Mouse (Mus musculus) lung, postnatal 36 days (tissue): ENCODE data around the gene Kcnd1.
A peak's percentile ranks its signal among the peaks of the same experiment; 100 is the strongest.
"Not testable (repeated sequence)": the region's sequence is repeated elsewhere in the genome, so short reads cannot be mapped to it uniquely, and the experiment has no call there.

Experiments
- DNase-seq: peaks from one replicate; pipeline ENCODE4 v3.0.0; 2022; ENCODE audit warnings: mixed read lengths

Kcnd1 gene

DNA sequence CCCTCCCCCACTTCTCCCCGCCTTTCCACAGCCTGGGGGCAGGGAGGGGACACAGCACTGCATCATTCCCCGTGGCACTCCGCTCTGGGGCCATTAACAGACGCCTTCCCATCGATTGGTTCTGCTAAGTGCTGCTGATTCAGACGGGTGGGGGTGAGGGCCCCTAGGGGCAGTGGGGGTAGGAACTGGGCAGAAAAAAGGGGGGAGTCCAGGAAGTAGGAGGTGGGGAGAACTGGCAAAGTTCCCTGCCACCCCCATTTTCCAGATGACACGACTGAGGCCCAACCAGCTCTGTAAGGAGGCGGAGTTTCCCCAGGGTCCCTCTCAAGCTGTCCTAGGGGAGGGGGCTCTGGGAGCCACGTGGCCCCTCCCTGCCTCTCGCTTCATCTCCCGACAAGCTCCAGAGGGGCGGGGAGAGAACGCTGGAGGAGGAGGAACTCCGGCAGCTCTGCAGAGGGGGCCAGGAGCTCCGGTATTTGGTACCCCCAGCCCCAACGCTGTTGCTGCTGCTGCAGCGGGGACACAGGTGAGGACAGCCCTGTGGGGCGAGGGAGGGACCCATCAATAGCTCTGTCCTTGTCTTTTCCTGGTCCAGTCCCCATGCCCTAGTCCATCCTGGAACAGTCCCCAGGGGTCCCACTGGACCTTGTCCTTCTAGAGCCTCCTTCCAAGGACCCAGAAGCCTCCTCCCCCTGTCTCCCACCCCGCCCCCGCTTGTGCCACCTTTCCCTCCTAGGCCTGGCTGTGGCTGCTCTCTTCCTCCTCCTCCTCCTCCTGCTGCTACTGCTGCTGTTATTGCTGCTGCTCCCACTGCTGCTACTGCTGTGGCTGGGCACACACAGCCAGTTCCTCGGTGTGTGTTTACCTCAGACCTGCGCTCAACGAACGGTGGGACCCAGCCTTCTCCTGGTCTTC, at the start of gene Kcnd1:
Gene Kcnd1 (plus strand): TSS at position 425 of the 915 bp plus-strand sequence.
- no peak for DNase-seq

GRCm38 (mm10) chrX:7772766-7773165, 49.3 kb upstream of the Kcnd1 start:
- DNase-seq: peak; percentile 46

GRCm38 (mm10) chrX:7775501-7776205, 46.4 kb upstream of the Kcnd1 start:
- no peak for DNase-seq

- DNase-seq: peak; percentile 73
Measured at GRCm38 (mm10) chrX:7776329-7777082, 45.6 kb upstream of the Kcnd1 start.

DNA sequence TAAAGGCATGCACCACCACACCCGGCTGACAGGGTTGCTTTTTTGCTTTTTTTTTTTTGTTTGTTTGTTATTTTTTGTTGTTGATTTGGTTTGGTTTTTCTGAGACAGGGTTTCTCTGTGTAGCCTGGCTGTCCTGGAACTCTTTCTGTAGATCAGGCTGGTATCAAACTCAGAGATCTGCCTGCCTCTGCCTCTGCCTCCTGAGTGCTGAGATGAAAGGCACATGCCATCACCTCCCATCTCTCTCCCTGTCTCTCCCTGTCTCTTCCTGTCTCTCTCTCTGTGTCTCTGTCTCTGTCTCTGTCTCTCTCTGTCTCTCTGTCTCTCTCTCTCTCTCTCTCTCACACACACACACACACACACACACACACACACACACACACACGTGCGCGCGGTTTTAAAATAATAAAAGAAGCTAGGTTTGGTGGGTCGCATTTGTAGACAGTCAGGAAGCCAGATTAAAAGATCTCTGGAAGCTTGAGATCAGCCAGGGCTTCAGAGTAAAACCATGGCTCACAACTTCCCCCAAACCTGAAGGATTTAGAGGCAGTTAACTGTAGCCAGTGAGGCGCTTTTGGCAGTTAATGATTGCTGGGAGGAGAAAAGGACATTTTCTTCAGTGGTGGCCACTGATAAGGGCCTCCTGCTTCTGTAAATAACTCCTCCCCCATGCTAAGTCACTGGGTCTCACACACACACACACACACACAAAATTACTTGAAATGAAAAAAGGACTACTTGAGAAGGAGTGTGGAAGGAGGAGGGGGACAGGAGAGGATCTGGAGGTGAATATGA, 43.4 kb upstream of the Kcnd1 start:
- DNase-seq: no peak

DNA sequence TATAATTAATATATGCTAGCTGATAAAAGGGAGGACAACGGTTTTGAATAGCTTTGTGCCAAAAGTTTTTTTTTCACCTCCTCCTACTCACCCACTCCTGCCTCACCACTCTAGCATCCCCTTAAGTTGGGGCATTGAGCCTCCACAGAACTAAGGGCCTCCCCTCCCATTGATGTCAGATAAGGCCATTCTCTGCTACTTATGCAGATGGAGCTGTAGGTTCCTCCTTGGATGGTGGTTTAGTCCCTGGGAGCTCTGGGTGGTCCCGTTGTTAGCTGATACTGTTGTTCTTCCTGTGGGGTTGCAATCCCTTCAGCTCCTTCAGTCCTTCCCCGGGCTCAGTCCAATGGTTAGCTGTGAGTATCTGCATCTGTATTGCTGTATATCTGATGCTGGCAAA, 42.8 kb upstream of the Kcnd1 start:
- no peak for DNase-seq

DNA sequence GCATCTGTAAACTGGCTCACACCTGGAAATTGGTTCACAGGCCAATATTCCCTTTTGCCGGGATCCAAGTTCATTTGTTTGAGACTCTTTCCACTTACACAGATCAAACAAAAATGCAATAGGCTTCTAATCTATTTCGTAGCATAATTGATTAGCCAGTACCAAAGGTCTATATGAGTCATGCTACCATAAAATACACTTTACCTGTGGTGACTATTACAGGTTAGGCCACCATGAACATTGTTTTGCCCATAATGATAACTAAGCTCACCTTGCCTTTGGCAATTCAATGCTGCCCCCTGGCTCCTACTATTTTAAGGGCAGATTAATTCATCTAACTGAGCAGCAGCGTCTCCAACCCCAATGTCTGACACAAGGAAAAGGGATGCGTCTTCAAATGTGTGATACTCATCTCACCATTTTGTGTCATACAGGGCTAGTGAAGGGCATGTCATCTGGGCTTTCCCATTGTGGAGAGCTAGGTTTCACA, 39.4 kb upstream of the Kcnd1 start:
- no peak for DNase-seq

DNA sequence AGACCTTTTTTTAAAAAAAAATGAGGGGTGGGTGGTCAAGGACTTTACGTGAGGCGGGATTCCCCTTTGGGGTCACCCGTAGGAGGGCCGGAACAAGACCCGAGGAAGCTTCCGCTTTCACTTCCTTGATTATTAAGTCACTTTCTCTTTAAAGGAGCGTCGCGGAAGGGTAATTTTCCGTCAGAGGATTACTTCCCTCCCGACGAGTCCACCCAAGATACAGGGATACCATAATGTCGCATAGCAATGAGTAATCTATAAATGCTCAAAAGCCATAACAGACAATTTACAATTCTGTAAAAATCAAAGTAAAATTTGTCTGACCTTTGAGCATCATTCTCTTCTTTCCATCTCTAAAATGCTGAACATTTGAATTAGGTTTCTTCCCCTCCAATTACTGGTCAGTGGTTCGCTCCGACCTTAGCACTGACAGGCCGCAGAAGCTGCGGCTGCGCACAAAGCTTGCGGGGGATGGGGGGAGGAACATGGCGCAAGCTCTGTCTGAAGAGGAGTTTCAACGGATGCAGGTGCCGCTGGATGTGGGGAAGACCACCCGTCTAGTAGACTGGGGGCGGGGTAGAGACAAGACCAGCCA, 32.5 kb upstream of the Kcnd1 start, which contains the start of gene Gripap1:
Gene Gripap1 (plus strand): TSS at position 224 of the 595 bp plus-strand sequence.
- peak; percentile 88 for DNase-seq

DNA sequence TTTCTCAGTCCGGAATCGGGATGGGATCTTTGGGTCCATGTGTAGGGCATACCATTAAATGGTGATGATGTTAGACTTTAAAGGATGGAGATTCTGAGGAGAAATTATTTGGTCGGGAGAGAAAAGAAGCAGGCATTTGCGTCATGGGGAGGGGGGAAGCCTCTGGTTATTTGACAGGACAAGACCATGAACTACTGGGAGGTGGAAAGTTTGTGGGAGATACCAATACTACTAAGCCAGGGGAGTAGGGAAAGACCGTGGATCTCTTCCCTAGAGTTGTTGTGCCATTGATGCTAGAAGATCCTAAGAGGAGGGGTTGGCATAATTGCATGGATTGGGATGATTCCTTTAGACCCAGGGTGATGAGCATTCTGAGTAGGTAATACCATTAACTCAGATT, 31.8 kb upstream of the Kcnd1 start:
- DNase-seq: no peak

DNA sequence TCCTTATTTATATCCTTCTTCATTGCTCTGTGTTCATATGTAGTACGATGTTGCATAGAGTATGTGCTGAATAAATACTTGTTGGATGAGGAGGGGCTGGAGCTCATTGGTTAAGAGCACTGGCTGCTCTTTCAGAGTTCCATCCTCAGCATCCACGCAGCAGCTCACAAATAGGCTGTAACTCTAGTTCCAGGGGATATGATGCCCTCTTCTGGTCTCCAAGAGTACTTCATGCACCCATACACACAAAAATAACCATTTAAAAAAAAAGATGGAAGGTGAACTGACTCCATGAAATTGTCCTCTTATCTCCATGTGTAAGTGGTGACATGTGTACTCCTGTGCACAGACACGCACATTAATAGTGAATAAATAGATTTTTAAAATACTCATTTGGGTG, 28.7 kb upstream of the Kcnd1 start:
- peak; percentile 7 for DNase-seq

GRCm38 (mm10) chrX:7795016-7795415, 27.1 kb upstream of the Kcnd1 start:
- peak; percentile 32 for DNase-seq

DNA sequence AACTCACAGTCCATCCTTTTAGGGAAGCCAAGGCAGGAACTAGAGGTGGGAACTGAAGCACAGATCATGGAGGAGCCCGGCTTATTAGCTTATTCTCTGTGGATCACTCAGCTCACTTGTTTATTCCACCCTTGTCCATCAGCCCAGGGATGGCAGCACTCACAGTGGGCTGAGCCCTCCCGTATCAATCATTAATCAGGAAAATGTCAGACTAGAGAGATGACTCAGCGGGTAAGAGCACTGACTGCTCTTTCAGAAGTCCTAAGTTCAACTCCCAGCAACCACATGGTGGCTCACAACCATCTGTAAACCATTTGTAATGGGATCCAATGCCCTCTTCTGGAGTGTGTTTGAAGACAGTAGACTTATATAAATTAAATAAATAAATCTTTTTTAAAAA, 24.8 kb upstream of the Kcnd1 start:
- no peak for DNase-seq

- DNase-seq: not testable (repeated sequence)
Measured at GRCm38 (mm10) chrX:7802157-7802556, 19.9 kb upstream of the Kcnd1 start.

DNA sequence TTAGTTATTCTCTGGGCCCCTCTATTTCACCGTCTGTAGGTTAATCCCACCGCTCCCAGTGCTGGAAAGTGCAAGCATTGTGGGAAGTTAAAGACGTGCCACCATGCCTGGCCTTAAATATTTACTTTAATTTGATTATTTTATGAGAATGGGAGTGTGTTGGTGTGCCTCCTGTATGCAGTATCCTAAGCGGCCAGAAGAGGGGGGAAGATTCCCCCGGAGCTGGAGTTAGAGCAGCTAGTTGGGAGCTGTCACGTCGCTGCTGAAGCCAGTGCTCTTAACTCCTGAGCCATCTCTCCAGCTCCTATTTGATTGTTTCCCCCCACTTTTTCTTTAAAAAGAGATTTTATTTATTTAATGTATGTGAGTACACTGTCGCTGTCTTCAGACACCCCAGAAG, 7.1 kb upstream of the Kcnd1 start:
- peak; percentile 35 for DNase-seq

DNA sequence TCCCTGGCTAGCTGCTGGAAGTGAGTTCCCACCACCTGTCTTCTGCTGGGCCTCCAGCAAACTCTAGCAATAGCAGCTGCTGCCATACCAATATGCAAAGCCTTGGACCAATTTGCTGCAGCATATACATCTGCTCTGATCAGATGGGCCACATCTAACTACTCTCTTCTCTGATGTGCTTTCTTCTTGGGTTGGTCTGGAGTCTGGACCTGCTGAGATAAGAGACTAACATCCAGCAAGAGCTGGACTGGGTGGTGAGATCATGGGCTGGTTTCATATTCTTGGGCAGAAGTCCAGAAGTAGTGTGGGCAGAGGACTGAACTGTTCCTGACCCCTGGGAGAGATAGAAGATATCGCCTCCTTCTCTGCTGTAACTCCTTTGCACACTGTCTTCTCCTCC, 15.1 kb downstream of the Kcnd1 start:
- DNase-seq: no peak

- no peak for DNase-seq
Measured at GRCm38 (mm10) chrX:7840842-7841162, 18.7 kb downstream of the Kcnd1 start.

DNA sequence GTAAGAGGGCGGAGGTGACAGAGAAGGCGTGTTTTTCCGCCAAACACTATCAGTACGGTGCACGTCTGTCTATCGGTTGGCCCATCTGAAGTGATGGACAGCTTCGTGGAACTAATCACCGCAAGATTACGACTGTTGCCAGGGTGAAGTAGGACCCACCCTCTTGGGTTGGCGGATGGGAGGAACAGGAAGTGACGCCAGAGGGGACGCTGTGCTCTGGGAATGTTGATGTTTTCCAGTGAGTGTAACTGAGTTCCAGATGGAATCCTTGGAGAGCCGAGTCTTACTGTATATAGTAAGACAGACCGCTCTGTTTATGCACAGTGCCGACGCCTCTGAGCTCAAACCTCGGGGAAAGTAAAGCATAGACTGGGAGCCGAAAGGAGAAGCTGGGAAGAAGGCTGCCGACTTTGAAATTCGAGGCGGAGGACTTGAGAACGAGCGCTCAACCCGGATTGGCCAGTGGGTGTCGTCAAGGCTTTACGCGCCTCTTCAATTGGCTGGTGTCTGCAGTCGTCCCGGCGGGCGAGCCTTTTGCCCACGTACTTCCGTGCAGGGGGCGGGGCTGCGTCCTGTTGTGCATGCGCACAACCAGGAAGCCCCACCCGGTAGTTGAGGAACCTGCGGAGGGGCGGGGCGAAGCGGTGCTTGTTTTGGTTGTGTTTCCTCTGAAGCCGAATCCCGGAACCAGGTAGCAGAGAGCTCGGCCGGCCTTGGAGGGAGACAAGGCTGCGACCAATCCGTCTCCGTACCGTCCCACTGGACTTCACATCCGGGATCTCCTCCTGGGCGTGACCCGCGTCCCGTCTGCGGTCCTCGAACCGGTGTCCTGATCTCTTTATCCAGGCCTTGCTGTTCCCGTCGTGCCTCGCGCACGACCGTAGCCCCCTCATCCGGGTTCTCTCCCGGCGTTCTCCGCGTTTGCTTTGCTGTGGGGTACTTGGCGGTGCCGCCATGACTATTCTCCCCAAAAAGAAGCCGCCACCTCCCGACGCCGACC, 19.4 kb downstream of the Kcnd1 start, which contains the start of gene Otud5:
Gene Otud5 (plus strand): TSS at position 202 of the 1,000 bp plus-strand sequence.
- peak; percentile 97 for DNase-seq

DNA sequence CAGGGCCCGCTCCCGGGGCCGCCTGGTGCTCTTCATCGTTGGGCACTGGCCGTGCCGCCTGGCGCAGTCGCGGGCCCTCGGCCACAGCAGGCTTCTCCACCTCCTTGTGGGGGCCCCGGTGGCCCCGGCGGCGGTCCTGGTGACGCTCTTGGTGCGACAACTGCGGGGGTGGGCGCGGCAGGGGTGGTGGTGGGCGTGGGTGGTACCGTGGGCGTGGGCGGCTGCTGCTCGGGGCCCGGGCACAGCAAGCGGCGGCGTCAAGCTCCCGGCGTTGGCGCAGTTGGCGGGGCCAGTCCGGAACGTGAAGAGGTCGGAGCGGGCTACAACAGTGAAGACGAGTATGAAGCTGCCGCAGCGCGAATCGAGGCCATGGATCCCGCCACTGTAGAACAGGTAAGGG, 20.2 kb downstream of the Kcnd1 start:
- DNase-seq: no peak

- DNase-seq: no peak
Measured at GRCm38 (mm10) chrX:7847845-7848244, 25.8 kb downstream of the Kcnd1 start.

- DNase-seq: peak; percentile 45
Measured at GRCm38 (mm10) chrX:7854578-7854977, 32.5 kb downstream of the Kcnd1 start.
